Mouse (Mus musculus) adrenal gland, adult (tissue): ENCODE measurements around the gene Pik3r5.
A peak's percentile ranks its signal among the peaks of the same experiment; 100 is the strongest.

Experiments
- DNase-seq, 2 experiments: peaks; one replicate each; pipeline ENCODE4 v3.0.0; 2022 to 2023; ENCODE audit warnings: low spot score in 1 of 2; ENCODE audit not compliant: inconsistent age in 2 of 2

Pik3r5 gene

GRCm38 (mm10) chr11:68446547-68446946 is 14.6 kb downstream of the Pik3r5 start:
- DNase-seq, result peak in 1 of 2 experiments; percentile 59

GRCm38 (mm10) chr11:68447242-68447641 is 15.3 kb downstream of the Pik3r5 start:
- no peak for DNase-seq

- no peak for DNase-seq
These were observed 16.4 kb downstream of the Pik3r5 start for GRCm38 (mm10) chr11:68448356-68448755.

- no peak for DNase-seq
These were observed 19.4 kb downstream of the Pik3r5 start for GRCm38 (mm10) chr11:68451282-68451735.

- DNase-seq, result no peak
These were observed 20.0 kb downstream of the Pik3r5 start for GRCm38 (mm10) chr11:68451747-68452405.

- DNase-seq, result no peak
These were observed 20.8 kb downstream of the Pik3r5 start for GRCm38 (mm10) chr11:68452740-68453139.

GRCm38 (mm10) chr11:68453301-68453700 is 21.4 kb downstream of the Pik3r5 start:
- DNase-seq, result no peak

- no peak for DNase-seq
These were observed 26.2 kb downstream of the Pik3r5 start for GRCm38 (mm10) chr11:68458086-68458485.

GRCm38 (mm10) chr11:68459021-68459420 is 27.1 kb downstream of the Pik3r5 start:
- DNase-seq, result no peak

- no peak for DNase-seq
These were observed 27.6 kb downstream of the Pik3r5 start for GRCm38 (mm10) chr11:68459486-68459885.

GRCm38 (mm10) chr11:68462716-68463115 is 30.8 kb downstream of the Pik3r5 start:
- DNase-seq, result no peak

- DNase-seq, result no peak
These were observed 32.3 kb downstream of the Pik3r5 start for GRCm38 (mm10) chr11:68464260-68464659.

- DNase-seq, result no peak
These were observed 33.2 kb downstream of the Pik3r5 start for GRCm38 (mm10) chr11:68465090-68465489.

GRCm38 (mm10) chr11:68467441-68467840 is 35.5 kb downstream of the Pik3r5 start:
- no peak for DNase-seq

- DNase-seq, result peak; percentile 15 to 48
These were observed 36.2 kb downstream of the Pik3r5 start for GRCm38 (mm10) chr11:68467962-68468612.

GRCm38 (mm10) chr11:68468886-68469285 is 37.0 kb downstream of the Pik3r5 start:
- DNase-seq, result peak in 1 of 2 experiments; percentile 52

- no peak for DNase-seq
These were observed 40.4 kb downstream of the Pik3r5 start for GRCm38 (mm10) chr11:68472162-68472849.

- DNase-seq, result no peak
These were observed 42.7 kb downstream of the Pik3r5 start for GRCm38 (mm10) chr11:68474600-68474999.

- no peak for DNase-seq
These were observed 43.8 kb downstream of the Pik3r5 start for GRCm38 (mm10) chr11:68475676-68476075.

GRCm38 (mm10) chr11:68477661-68478060 is 45.7 kb downstream of the Pik3r5 start:
- DNase-seq, result no peak

GRCm38 (mm10) chr11:68478574-68478981 is 46.7 kb downstream of the Pik3r5 start:
- DNase-seq, result no peak

- DNase-seq, result no peak
These were observed 48.7 kb downstream of the Pik3r5 start for GRCm38 (mm10) chr11:68480660-68481059.
